Mouse (Mus musculus): ENCODE measurements around the gene Trpm6. TPM values are rescaled to one million over a fixed set of nuclear protein-coding genes. Genes with fewer than 3 reads are reported as not detected.

The Trpm6 gene
- total RNA-seq, 4 experiments from 2014 or later = 0.28 to 0.68 (median 0.50) TPM

- peak; percentile 46 to 53 for DNase-seq (ENCODE audit: low spot score in 2 of 2)
These were observed 138.8 kb downstream of the Trpm6 start for GRCm38 (mm10) chr19:18888491-18889116.

- peak; percentile 44 to 75 for DNase-seq (ENCODE audit: low spot score in 2 of 2)
These were observed 139.4 kb downstream of the Trpm6 start for GRCm38 (mm10) chr19:18889117-18889627.

- no peak for DNase-seq (ENCODE audit: low spot score in 2 of 2)
These were observed 139.8 kb downstream of the Trpm6 start for GRCm38 (mm10) chr19:18889632-18890031.

GRCm38 (mm10) chr19:18890216-18890615 is 140.4 kb downstream of the Trpm6 start:
- DNase-seq (ENCODE audit: low spot score in 2 of 2) = no peak

- no peak for DNase-seq (ENCODE audit: low spot score in 2 of 2)
These were observed 148.5 kb downstream of the Trpm6 start for GRCm38 (mm10) chr19:18898238-18898637.

GRCm38 (mm10) chr19:18902041-18902693 is 152.4 kb downstream of the Trpm6 start:
- no peak for DNase-seq (ENCODE audit: low spot score in 2 of 2)

- DNase-seq (ENCODE audit: low spot score in 2 of 2) = no peak
These were observed 152.9 kb downstream of the Trpm6 start for GRCm38 (mm10) chr19:18902694-18903067.

GRCm38 (mm10) chr19:18905511-18905910 is 155.7 kb downstream of the Trpm6 start:
- DNase-seq (ENCODE audit: low spot score in 2 of 2) = no peak

GRCm38 (mm10) chr19:18909641-18910040 is 159.9 kb downstream of the Trpm6 start:
- no peak for DNase-seq (ENCODE audit: low spot score in 2 of 2)

GRCm38 (mm10) chr19:18911755-18912340 is 162.1 kb downstream of the Trpm6 start:
- no peak for DNase-seq (ENCODE audit: low spot score in 2 of 2)

GRCm38 (mm10) chr19:18941391-18941790 is 191.6 kb downstream of the Trpm6 start:
- no peak for DNase-seq (ENCODE audit: low spot score in 2 of 2)

Other genes with a start within 250 kb of the Trpm6 start
- 10 to 100 TPM; 23.5 to 35.8 (median 27.8) TPM for gene Ostf1, start 118.2 kb upstream of the Trpm6 start, total RNA-seq (2022)
- gene Nmrk1, start 118.0 kb upstream of the Trpm6 start, total RNA-seq (2022) = 10 to 100 TPM in 3 of 4 experiments, 1 to 10 TPM in 1; 8.0 to 11.0 (median 10.7) TPM
- gene Carnmt1, start 79.2 kb upstream of the Trpm6 start, total RNA-seq (2022) = 10 to 100 TPM in 3 of 4 experiments, 1 to 10 TPM in 1; 9.7 to 14.1 (median 10.7) TPM
- 10 to 100 TPM; 17.7 to 25.5 (median 23.2) TPM for gene D030056L22Rik, start 36.8 kb upstream of the Trpm6 start, total RNA-seq (2022)

Data from layer of hippocampus, adult 8-10 months (tissue).